Mouse (Mus musculus) kidney, postnatal 4 days (tissue): ENCODE results near the gene Kcnk2.

ENCODE experiments used
- DNase-seq, 2 experiments: peaks; one replicate each; pipeline ENCODE4 v3.0.0; 2021; ENCODE audit warnings: mixed read lengths in 2 of 2

Kcnk2 gene

GRCm38 (mm10) chr1:189402223-189402943 is at the start of gene Kcnk2:
Gene Kcnk2 (minus strand): TSS chr1:189402273.
- DNase-seq, result peak in 1 of 2 experiments; percentile 10

GRCm38 (mm10) chr1:189440741-189441140 is 38.7 kb upstream of the Kcnk2 start:
- no peak for DNase-seq

DNA sequence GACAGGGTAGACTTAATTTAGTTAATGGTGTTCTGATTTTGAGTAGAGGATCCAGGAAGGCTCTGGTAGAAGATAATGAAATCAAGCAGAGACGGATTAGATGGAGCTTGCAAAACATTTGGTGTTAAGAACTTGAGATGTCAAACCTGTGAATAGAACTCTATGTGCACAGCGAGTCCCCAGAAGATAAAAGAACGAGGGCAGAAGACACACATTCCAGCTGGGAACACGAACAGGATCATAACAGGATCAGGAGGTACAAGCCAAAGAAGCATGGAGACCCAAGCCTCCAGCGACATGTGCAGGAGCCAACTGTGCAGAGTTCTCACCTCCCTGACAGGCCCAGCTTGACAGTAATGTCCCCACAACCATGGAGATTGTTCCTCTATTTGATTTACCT is 35.1 kb upstream of the Kcnk2 start:
- DNase-seq, result no peak

- DNase-seq, result no peak
Observed at GRCm38 (mm10) chr1:189435452-189435851, 33.4 kb upstream of the Kcnk2 start.

GRCm38 (mm10) chr1:189431479-189431878 is 29.4 kb upstream of the Kcnk2 start:
- no peak for DNase-seq

DNA sequence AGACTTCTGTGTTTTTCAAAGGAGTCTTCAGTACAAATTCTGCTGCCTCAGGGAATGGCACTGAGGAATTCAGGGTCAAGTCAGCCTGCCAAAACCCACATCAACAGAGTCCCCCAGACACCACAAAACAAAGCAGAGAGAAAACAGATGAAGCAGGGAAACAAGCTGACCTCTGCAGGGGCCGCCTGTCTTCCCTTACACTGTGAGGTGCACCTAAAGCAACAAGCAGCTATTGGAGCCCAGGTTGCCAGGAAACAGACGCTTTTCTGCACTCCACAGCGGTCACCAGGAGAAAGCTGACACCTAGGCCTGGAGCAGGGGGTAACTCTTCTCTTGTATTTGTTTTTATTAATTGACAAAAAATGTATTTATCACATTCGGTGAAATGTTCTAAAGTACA is 28.5 kb upstream of the Kcnk2 start:
- DNase-seq, result peak; percentile 14 to 26

- peak; percentile 13 to 22 for DNase-seq
Observed at GRCm38 (mm10) chr1:189429566-189429965, 27.5 kb upstream of the Kcnk2 start.

DNA sequence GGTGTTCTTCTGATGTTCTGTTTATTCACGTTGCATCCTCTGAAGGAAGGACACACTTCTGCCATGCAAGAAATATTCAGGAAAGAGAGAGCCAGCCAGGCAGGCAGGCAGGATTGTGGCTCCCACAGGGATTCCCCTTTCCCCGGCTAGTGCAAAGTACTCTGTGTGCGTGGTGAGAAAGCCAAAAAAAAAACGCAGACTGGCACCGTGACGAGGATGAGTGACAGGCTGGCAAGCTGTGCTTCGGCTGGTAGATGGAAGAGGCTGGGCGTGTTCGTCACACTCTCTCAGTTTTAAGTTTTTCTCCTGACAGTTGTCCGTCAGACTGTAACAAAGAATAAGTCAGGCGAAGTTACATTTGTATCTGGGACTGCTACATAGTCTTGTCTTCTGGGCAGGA is 24.2 kb upstream of the Kcnk2 start:
- DNase-seq, result no peak

GRCm38 (mm10) chr1:189419914-189420313 is 17.8 kb upstream of the Kcnk2 start:
- DNase-seq, result no peak

DNA sequence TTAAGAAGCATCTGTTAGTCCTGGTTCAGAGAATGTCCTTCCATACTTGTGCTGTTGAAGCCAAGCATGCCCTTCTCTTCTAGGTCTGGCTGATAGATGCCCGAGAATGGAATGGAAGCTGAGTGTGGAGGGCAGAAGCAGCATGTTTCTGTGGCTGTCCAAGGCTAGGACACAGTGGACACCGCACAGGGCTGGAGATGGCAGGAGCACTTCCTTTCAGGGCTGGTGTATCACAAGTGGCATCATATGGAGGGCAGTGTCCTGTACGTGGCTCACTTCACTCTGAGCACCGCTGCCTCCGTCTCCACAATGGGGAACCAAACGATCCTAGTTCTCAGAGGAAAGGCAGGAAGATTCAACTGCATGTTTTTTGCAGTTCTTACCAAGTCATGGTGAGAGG is 7.8 kb upstream of the Kcnk2 start:
- no peak for DNase-seq

- DNase-seq, result no peak
Observed at GRCm38 (mm10) chr1:189405221-189405620, 3.1 kb upstream of the Kcnk2 start.

DNA sequence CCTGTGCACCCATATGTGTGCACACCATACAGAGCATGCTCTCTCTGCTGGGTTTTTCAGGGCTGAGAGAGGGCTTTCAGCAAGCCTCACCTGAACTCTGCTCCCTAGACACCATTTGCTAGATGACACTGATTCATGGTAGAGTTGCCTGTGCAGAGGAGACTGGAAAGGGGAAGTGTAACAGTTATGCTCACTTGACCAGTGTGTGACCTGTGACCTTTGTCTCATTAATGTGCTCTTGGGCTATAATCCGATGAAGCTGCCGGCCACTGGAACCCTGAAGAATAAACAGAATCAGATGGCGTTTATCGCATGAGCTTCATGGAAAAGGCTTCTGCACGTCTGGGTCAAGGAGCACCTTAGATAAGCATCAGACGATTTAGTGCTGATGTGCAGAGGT is 1.5 kb upstream of the Kcnk2 start:
- no peak for DNase-seq

GRCm38 (mm10) chr1:189403139-189403538 is 1.1 kb upstream of the Kcnk2 start:
- no peak for DNase-seq

DNA sequence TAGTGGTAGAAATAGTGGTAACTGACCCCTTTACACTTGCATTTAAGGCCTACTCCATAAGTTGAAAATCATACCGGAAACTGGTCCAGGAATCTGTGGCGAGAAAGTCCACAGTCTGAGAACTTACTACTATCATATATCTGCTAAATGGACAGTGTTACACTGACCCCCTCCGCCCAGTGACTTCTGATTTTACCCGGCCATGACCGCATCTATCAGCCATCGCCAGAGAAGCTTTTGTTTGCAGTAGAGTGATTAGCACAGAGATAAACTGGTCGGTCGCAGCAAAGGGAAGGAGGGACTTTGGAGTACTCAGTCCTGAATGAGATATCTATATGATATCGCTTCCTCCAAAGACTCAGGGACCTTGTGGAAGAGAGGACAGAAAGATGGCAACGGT is 15.2 kb downstream of the Kcnk2 start:
- DNase-seq, result no peak

DNA sequence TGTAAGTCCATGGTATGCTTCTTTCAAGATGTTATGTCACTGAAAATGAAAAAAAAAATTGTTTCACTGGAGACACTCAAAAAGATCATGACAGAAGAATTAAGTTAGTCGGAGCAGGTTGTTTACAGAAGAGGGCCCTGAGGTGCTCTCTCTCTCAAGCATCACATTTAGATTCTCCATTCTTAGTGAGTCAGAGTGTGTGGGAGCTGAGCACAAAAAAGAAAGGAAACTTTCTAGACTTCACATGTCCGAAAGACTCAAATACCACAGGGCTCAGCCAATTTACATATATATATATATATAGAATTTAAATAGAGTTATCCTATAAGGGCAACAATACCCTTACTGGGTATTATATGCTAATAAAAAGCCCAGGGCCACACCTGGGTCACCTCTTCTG is 15.9 kb downstream of the Kcnk2 start:
- DNase-seq, result no peak

GRCm38 (mm10) chr1:189367722-189368121 is 34.4 kb downstream of the Kcnk2 start:
- DNase-seq, result no peak

DNA sequence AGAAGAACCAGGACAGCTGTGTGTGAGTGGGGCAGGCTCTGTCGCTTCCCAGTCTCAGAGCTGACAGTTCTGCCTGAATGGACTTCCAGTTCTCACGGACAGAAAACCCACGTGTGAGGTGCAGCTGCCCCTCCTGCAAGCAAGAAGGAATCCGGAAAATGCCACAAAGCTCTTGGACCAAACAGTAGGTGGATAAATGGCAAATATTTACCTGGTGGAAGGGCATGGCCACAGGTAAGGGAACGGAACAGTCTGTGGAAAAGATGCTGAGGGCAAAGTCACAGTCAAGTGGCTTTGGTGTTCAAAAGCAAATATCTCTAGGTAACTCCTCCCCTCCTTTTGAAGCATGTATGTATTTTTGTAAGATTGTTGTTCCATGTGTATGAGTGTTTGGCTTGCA is 37.9 kb downstream of the Kcnk2 start:
- peak in 1 of 2 experiments; percentile 13 for DNase-seq

DNA sequence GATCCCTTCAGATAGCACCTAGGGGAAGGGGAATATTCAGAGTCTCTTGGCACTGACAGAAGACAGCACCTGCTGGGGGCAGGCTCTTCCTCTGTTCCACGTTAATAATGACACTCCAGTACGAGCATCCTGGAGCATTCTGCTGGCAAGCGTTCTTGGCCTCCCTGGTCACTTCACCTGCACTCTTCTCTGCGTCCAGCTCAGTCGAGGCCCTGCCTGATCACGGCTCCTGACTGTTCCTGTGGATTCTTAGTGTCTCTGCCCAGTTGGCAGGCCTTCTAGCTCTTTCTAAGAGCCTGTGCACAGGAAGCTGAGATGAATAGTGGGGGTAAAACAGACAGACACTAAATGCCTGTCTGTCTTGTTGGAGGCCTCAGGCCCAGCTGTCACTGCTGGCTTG is 39.5 kb downstream of the Kcnk2 start:
- DNase-seq, result no peak

DNA sequence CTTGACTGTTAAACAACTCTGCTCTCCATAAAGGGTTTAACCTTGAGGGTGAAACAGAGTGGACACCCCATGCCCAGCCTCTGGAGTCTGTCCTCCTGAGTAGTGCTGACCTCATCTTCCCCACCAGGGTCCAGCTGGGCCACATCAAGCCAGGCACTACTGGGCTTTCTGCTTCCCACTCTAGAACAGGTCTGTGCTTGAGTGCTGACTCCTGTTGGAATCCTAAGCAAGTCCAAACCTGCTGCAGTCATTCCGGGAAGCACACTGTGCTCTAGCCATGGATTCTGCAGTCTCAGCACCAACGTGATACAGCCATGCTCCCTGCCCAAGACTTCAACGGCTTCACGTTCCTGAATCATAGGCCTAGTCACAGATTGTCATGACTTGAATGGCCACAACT is 42.4 kb downstream of the Kcnk2 start:
- no peak for DNase-seq

- no peak for DNase-seq
Observed at GRCm38 (mm10) chr1:189353887-189354286, 48.2 kb downstream of the Kcnk2 start.

GRCm38 (mm10) chr1:189351804-189352203 is 50.3 kb downstream of the Kcnk2 start:
- no peak for DNase-seq

DNA sequence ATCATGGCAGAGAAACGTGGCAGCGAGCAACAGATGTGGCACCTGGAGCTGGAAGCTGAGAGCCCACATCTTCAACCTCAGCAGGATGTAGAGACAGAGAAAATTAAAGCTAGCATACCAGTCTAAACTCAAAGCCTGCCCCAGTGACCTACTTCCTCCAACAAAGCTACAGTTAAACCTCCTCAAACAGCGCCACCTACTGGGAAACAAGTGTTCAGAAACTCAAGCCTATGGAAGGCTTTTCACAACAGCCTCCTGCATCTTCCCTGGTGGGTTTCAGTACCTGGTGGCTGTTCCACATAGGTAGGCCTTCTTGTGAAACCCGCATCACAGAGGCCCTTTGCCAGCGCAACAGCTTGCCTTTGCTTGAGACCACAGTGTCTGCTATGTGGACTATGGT is 52.9 kb downstream of the Kcnk2 start:
- no peak for DNase-seq

DNA sequence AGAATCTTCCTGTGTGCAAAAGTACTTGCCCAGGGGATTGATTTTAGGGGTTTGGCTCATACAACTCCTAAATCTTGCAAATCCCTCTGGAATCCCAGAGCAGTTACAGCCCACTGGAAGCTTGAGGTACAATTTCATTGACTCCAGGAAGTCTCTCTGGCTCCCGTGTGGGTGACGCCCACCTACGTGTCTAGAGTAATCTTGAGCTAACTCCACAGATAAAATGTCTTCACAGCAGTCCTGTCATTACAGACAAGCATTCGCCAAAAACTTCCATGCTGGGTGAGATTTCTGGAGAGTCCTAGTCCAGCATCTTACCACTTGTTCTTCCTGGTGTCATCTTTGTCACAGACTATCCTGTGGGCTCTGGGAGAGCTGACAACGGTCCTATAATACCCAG is 56.9 kb downstream of the Kcnk2 start:
- no peak for DNase-seq

DNA sequence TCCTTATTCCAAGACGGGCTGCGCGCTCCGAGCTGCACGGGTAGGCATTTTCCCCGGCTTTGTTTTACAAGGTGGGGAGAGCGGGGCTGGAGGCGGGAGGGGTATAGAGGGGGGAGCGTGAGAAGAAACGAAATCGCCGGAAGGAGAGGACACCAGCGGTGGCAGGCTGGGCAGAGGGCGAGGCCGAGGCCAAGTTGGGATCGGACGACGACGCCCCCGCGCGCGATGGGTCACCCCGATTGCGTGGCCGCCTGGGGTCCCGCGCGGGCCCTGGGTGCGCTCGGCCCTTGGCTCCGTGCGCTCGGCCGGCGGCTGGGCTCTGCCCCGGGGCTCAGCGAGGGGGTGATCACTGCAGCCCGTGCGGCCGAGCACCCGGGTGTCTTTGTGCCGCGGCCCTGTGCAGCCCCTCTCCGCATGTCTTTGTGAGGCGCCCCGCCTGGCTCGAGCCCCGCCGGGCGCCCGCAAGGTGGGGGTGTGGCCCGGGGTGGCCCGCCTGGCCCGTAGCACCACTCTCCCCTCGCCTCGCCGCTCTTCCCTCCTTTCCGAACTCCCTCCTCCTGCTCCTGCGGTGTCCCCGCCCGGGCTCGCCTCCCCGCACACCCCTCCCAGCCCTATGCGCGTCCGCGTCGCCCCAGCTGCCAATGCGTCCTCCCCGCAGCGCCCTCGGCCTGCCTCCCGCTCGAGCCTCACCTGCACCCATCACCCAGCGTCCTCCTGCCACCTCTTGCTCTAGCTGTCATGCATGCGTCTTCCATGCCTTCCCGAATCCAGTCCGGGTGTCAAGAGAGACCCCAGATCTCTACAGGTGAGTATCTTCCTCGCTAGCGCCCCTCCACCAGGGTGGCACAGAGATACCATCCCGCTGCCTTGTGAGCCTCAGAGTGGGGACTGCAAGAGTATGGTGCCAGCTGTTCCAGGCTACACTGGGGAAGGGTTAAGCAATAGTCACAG is 58.5 kb downstream of the Kcnk2 start:
- peak; percentile 38 to 62 for DNase-seq
